Mouse (Mus musculus): ENCODE data around the gene Osgin1. TPM values are rescaled to one million over a fixed set of nuclear protein-coding genes. Genes with fewer than 3 reads are reported as not detected.
A peak's percentile ranks its signal among the peaks of the same experiment; 100 is the strongest.

Osgin1 gene
- polyA plus RNA-seq, 1 experiment from 2014 or later, result not detected

GRCm38 (mm10) chr8:119447781-119448170 is 13.9 kb downstream of the Osgin1 start:
- 2% methylated on average over 17 of the region's 17 CpGs for WGBS
- Histone ChIP-seq H3K27me3 (peaks cover 40% of the 10 kb centered on the region), H3K4me2 (peak overlapping the region; percentile 79), H3K4me1 (replicated peaks) (peaks cover 34% of the 10 kb centered on the region), H3K9me3 (no peaks in the 10 kb centered on the region), H3K27ac (replicated peaks) (0 out of 2 replicates have a peak overlapping the region, but pooled peaks have one; percentile 1), H3K4me3 (peak overlapping the region; percentile 70), H3K36me3 (no peaks in the 10 kb centered on the region), H3K9ac (peak overlapping the region; percentile 85)
- peak; percentile 29; the same call in 1 of the 2 replicates for ATAC-seq (ENCODE audit: low read depth)

GRCm38 (mm10) chr8:119449627-119450026 is 15.7 kb downstream of the Osgin1 start:
- Histone ChIP-seq H3K4me1 (replicated peaks) (peaks cover 34% of the 10 kb centered on the region), H3K36me3 (no peaks in the 10 kb centered on the region), H3K27me3 (peaks cover 40% of the 10 kb centered on the region), H3K27ac (replicated peaks) (no peak overlapping the region), H3K4me2 (no peak overlapping the region), H3K9me3 (no peaks in the 10 kb centered on the region), H3K9ac (0 out of 2 replicates have a peak overlapping the region, but pooled peaks have one; percentile 3), H3K4me3 (no peak overlapping the region)
- ATAC-seq (ENCODE audit: low read depth), result no peak
- WGBS, result 69% methylated on average over 12 of the region's 12 CpGs

- Histone ChIP-seq H3K9ac (no peak overlapping the region), H3K4me1 (replicated peaks) (peaks cover 31% of the 10 kb centered on the region), H3K27me3 (peaks cover 30% of the 10 kb centered on the region), H3K36me3 (no peaks in the 10 kb centered on the region), H3K27ac (replicated peaks) (no peak overlapping the region), H3K4me3 (no peak overlapping the region), H3K4me2 (no peak overlapping the region), H3K9me3 (no peaks in the 10 kb centered on the region)
- no peak for ATAC-seq (ENCODE audit: low read depth)
- WGBS, result 92% methylated on average over 4 of the region's 4 CpGs
Measured at GRCm38 (mm10) chr8:119451131-119451530, 17.2 kb downstream of the Osgin1 start.

- H3K9ac ChIP-seq, result no peak overlapping the region
- ATAC-seq (ENCODE audit: low read depth), result no peak
- WGBS, result 92% methylated on average over 5 of the region's 5 CpGs
- H3K4me3 ChIP-seq, result no peak overlapping the region
- no peak overlapping the region for H3K4me2 ChIP-seq
- peaks cover 19% of the 10 kb centered on the region for H3K4me1 ChIP-seq (replicated peaks)
- peaks cover 22% of the 10 kb centered on the region for H3K27me3 ChIP-seq
- H3K36me3 ChIP-seq, result no peaks in the 10 kb centered on the region
- no peak overlapping the region for H3K27ac ChIP-seq (replicated peaks)
- no peaks in the 10 kb centered on the region for H3K9me3 ChIP-seq
Measured at GRCm38 (mm10) chr8:119452919-119453318, 19.0 kb downstream of the Osgin1 start.

GRCm38 (mm10) chr8:119456045-119456444 is 22.1 kb downstream of the Osgin1 start:
- H3K27me3 ChIP-seq, result no peaks in the 10 kb centered on the region
- H3K4me3 ChIP-seq, result no peak overlapping the region
- 91% methylated on average over 5 of the region's 5 CpGs for whole genome bisulfite sequencing
- no peaks in the 10 kb centered on the region for H3K9me3 ChIP-seq
- H3K27ac ChIP-seq (replicated peaks), result no peak overlapping the region
- no peak overlapping the region for H3K4me2 ChIP-seq
- H3K9ac ChIP-seq, result no peak overlapping the region
- no peak for ATAC-seq (ENCODE audit: low read depth)
- no peaks in the 10 kb centered on the region for H3K36me3 ChIP-seq
- H3K4me1 ChIP-seq (replicated peaks), result peaks cover 21% of the 10 kb centered on the region

- ATAC-seq (ENCODE audit: low read depth), result peak; percentile 45
- H3K27ac ChIP-seq (replicated peaks), result peak overlapping the region; percentile 86
- peaks cover 47% of the 10 kb centered on the region for H3K4me1 ChIP-seq (replicated peaks)
- H3K4me2 ChIP-seq, result peak overlapping the region; percentile 11; the same call in 1 of the 2 replicates
- no peaks in the 10 kb centered on the region for H3K36me3 ChIP-seq
- H3K4me3 ChIP-seq, result no peak overlapping the region
- WGBS, result 23% methylated on average over 16 of the region's 16 CpGs
- H3K9me3 ChIP-seq, result no peaks in the 10 kb centered on the region
- no peak overlapping the region for H3K9ac ChIP-seq
- H3K27me3 ChIP-seq, result peaks cover 12% of the 10 kb centered on the region
Measured at GRCm38 (mm10) chr8:119459724-119460123, 25.8 kb downstream of the Osgin1 start.

- peak overlapping the region; percentile 86 for H3K27ac ChIP-seq (replicated peaks)
- 37% methylated on average over 9 of the region's 9 CpGs for WGBS
Measured at GRCm38 (mm10) chr8:119461356-119461755, 27.4 kb downstream of the Osgin1 start.

GRCm38 (mm10) chr8:119463709-119464108 is 29.8 kb downstream of the Osgin1 start:
- H3K27me3 ChIP-seq, result peaks cover 28% of the 10 kb centered on the region
- WGBS, result 42% methylated on average over 7 of the region's 7 CpGs
- H3K27ac ChIP-seq (replicated peaks), result no peak overlapping the region
- no peak overlapping the region for H3K9ac ChIP-seq
- H3K4me2 ChIP-seq, result no peak overlapping the region
- H3K36me3 ChIP-seq, result no peaks in the 10 kb centered on the region
- no peak overlapping the region for H3K4me3 ChIP-seq
- H3K4me1 ChIP-seq (replicated peaks), result peaks cover 72% of the 10 kb centered on the region
- H3K9me3 ChIP-seq, result no peaks in the 10 kb centered on the region
- no peak for ATAC-seq (ENCODE audit: low read depth)

More at GRCm38 (mm10) chr8:119461356-119461755, 27.4 kb downstream of the Osgin1 start:
- peak; percentile 55 for ATAC-seq (ENCODE audit: low read depth)
- Histone ChIP-seq H3K4me3 (no peak overlapping the region), H3K36me3 (no peaks in the 10 kb centered on the region), H3K4me2 (no peak overlapping the region), H3K9ac (no peak overlapping the region), H3K4me1 (replicated peaks) (peaks cover 63% of the 10 kb centered on the region), H3K27me3 (peaks cover 27% of the 10 kb centered on the region), H3K9me3 (no peaks in the 10 kb centered on the region)

- Histone ChIP-seq H3K27ac (replicated peaks) (peak overlapping the region; percentile 29), H3K4me1 (replicated peaks) (peaks cover 51% of the 10 kb centered on the region), H3K4me2 (peak overlapping the region; percentile 38), H3K4me3 (no peak overlapping the region), H3K36me3 (no peaks in the 10 kb centered on the region), H3K27me3 (peaks cover 28% of the 10 kb centered on the region), H3K9me3 (no peaks in the 10 kb centered on the region), H3K9ac (0 out of 2 replicates have a peak overlapping the region, but pooled peaks have one; percentile 31)
- WGBS, result 3% methylated on average over 18 of the region's 18 CpGs
- ATAC-seq (ENCODE audit: low read depth), result peak; percentile 29; the same call in 1 of the 2 replicates
Measured at GRCm38 (mm10) chr8:119466105-119466504, 32.2 kb downstream of the Osgin1 start.

- Histone ChIP-seq H3K36me3 (no peaks in the 10 kb centered on the region), H3K9ac (0 out of 2 replicates have a peak overlapping the region, but pooled peaks have one; percentile 31), H3K9me3 (no peaks in the 10 kb centered on the region), H3K27me3 (peaks cover 28% of the 10 kb centered on the region), H3K27ac (replicated peaks) (peak overlapping the region; percentile 29), H3K4me3 (no peak overlapping the region), H3K4me1 (replicated peaks) (peaks cover 44% of the 10 kb centered on the region), H3K4me2 (no peak overlapping the region)
- ATAC-seq (ENCODE audit: low read depth), result no peak
- 53% methylated on average over 10 of the region's 10 CpGs for WGBS
Measured at GRCm38 (mm10) chr8:119466794-119467193, 32.9 kb downstream of the Osgin1 start.

GRCm38 (mm10) chr8:119468091-119468490 is 34.2 kb downstream of the Osgin1 start:
- peaks cover 42% of the 10 kb centered on the region for H3K4me1 ChIP-seq (replicated peaks)
- 91% methylated on average over 8 of the region's 8 CpGs for WGBS

GRCm38 (mm10) chr8:119478684-119479083 is 44.8 kb downstream of the Osgin1 start:
- Histone ChIP-seq H3K36me3 (no peaks in the 10 kb centered on the region), H3K4me3 (no peak overlapping the region), H3K4me1 (replicated peaks) (0 out of 2 replicates have a peak, but pooled peaks cover 5% of the 10 kb centered on the region), H3K27me3 (no peaks in the 10 kb centered on the region), H3K4me2 (no peak overlapping the region), H3K9me3 (no peaks in the 10 kb centered on the region), H3K27ac (replicated peaks) (no peak overlapping the region), H3K9ac (no peak overlapping the region)
- no peak for ATAC-seq (ENCODE audit: low read depth)
- 26% methylated on average over 5 of the region's 5 CpGs for WGBS

More at GRCm38 (mm10) chr8:119468091-119468490, 34.2 kb downstream of the Osgin1 start:
- peaks cover 20% of the 10 kb centered on the region for H3K27me3 ChIP-seq
- H3K27ac ChIP-seq (replicated peaks), result no peak overlapping the region
- ATAC-seq (ENCODE audit: low read depth), result no peak
- no peak overlapping the region for H3K9ac ChIP-seq
- no peak overlapping the region for H3K4me3 ChIP-seq
- H3K9me3 ChIP-seq, result no peaks in the 10 kb centered on the region
- H3K36me3 ChIP-seq, result no peaks in the 10 kb centered on the region
- no peak overlapping the region for H3K4me2 ChIP-seq
